ENCODE assay signal across 12 mouse cellular contexts in genomic region chr19:7305380-7306310, GRCm38 (mm10). TPM values are rescaled to one million over a fixed set of nuclear protein-coding genes. Genes with fewer than 3 reads are reported as not detected.
DNase-seq lines count a peak whose midpoint lies in the region; ATAC-seq and TF ChIP-seq lines count a peak whose summit lies in the region.
"Had no signal": no experiment of that assay in that cellular context is flagged by ENCODE, and none has a peak within 500 bp of the region (broad histone marks: within the 10 kb centered on the region; RNA-seq: fewer than 3 reads in every experiment).

No protein-coding gene starts in this region.

- no peak overlapping the region for H3K9ac ChIP-seq in kidney, embryonic 15.5 days
- H3K9ac ChIP-seq in liver, embryonic 15.5 days = no peak overlapping the region
- H3K9ac ChIP-seq in hindbrain, embryonic 14.5 days = no peak overlapping the region

- H3K4me3 ChIP-seq in left cerebral cortex, adult 2 months = no peak overlapping the region
- H3K4me3 ChIP-seq in kidney, embryonic 15.5 days (replicated peaks) = no peak overlapping the region
- H3K4me3 ChIP-seq in liver, embryonic 15.5 days (replicated peaks) = no peak overlapping the region
- no peak overlapping the region for H3K4me3 ChIP-seq in hindbrain, embryonic 14.5 days (replicated peaks; ENCODE audit: low read length)
- H3K4me3 ChIP-seq: erythroblast, embryonic 14.5 days had no signal

- H3K36me3 ChIP-seq in kidney, embryonic 15.5 days = 0 out of 2 replicates have a peak, but pooled peaks cover 6% of the 10 kb centered on the region
- no peaks in the 10 kb centered on the region for H3K36me3 ChIP-seq in liver, embryonic 15.5 days (replicated peaks)
- 0 out of 2 replicates have a peak, but pooled peaks cover 4% of the 10 kb centered on the region for H3K36me3 ChIP-seq in hindbrain, embryonic 14.5 days (replicated peaks; ENCODE audit: control insufficient read depth, insufficient read depth)

- no peak for TF ChIP-seq CTCF in left cerebral cortex, adult 2 months (IDR thresholded peaks at IDR 0.05)

- H3K27me3 ChIP-seq in kidney, embryonic 15.5 days = no peaks in the 10 kb centered on the region
- no peaks in the 10 kb centered on the region for H3K27me3 ChIP-seq in liver, embryonic 15.5 days
- H3K27me3 ChIP-seq in hindbrain, embryonic 14.5 days (ENCODE audit: control insufficient read depth, insufficient read depth, low read length) = no peaks in the 10 kb centered on the region
- H3K27me3 ChIP-seq: CH12.LX had no signal

- 72% methylated on average over 10 of the region's 11 CpGs for WGBS in kidney, embryonic 15.5 days
- 43% methylated on average over 10 of the region's 11 CpGs for WGBS in liver, embryonic 15.5 days (ENCODE audit: insufficient replicate concordance)
- 91% methylated on average over 10 of the region's 11 CpGs for WGBS in hindbrain, embryonic 14.5 days

- no peaks in the 10 kb centered on the region for H3K9me3 ChIP-seq in kidney, embryonic 15.5 days (replicated peaks)
- no peaks in the 10 kb centered on the region for H3K9me3 ChIP-seq in liver, embryonic 15.5 days (replicated peaks)
- H3K9me3 ChIP-seq in hindbrain, embryonic 14.5 days (ENCODE audit: control insufficient read depth, low read length) = no peaks in the 10 kb centered on the region

- 0 out of 2 replicates have a peak, but pooled peaks have one; percentile 34 for ATAC-seq in common myeloid progenitor, adult 5-6 weeks (replicated peaks; ENCODE audit: low read depth, poor library complexity, severe bottlenecking)
- no peak for ATAC-seq in kidney, embryonic 15.5 days (replicated peaks; ENCODE audit: low FRiP score)
- no peak for ATAC-seq in liver, embryonic 15.5 days (ENCODE audit: insufficient read depth)
- no peak for ATAC-seq in hindbrain, embryonic 14.5 days (ENCODE audit: low FRiP score)

- peaks cover 85% of the 10 kb centered on the region for H3K4me1 ChIP-seq in kidney, embryonic 15.5 days
- peaks cover 89% of the 10 kb centered on the region for H3K4me1 ChIP-seq in liver, embryonic 15.5 days (replicated peaks)
- peaks cover 29% of the 10 kb centered on the region for H3K4me1 ChIP-seq in hindbrain, embryonic 14.5 days (replicated peaks; ENCODE audit: control insufficient read depth, insufficient read depth, low read length)

- DNase-seq in left cerebral cortex, adult 2 months (ENCODE audit: extremely low spot score in 1 of 2, low spot score in 2 of 2) = no peak
- no peak for DNase-seq in left cerebral cortex, postnatal 14 days (ENCODE audit: low spot score in 2 of 2)
- no peak for DNase-seq in hindbrain, embryonic 14.5 days (ENCODE audit: low spot score)
- no peak for DNase-seq in layer of hippocampus, postnatal 25 days (ENCODE audit: extremely low spot score in 1 of 2, low spot score in 1 of 2)
- DNase-seq: cerebellum, adult 9-10 months; thymus, postnatal 14 days had no signal

- intact Hi-C loops in left cerebral cortex, adult 2 months (cut with DNase I) = no loop called here
- intact Hi-C loops in left cerebral cortex, postnatal 14 days (cut with DNase I) = no loop called here

- H3K4me2 ChIP-seq in kidney, embryonic 15.5 days = no peak overlapping the region
- H3K4me2 ChIP-seq in liver, embryonic 15.5 days = no peak overlapping the region
- H3K4me2 ChIP-seq in hindbrain, embryonic 14.5 days (replicated peaks) = no peak overlapping the region

- peak overlapping the region; percentile 9; the same call in 1 of the 2 replicates for H3K27ac ChIP-seq in left cerebral cortex, adult 2 months
- H3K27ac ChIP-seq in kidney, embryonic 15.5 days = peak overlapping the region; percentile 93
- H3K27ac ChIP-seq in liver, embryonic 15.5 days (replicated peaks) = peak overlapping the region; percentile 20; the same call in 1 of the 2 replicates
- no peak overlapping the region for H3K27ac ChIP-seq in hindbrain, embryonic 14.5 days
- H3K27ac ChIP-seq: macrophage had no signal

RNA-seq across cellular contexts. Expression of gene Mark2, which starts 36.0 kb away (rescaled TPM):
- total RNA-seq in left cerebral cortex, adult 2 months (2021) = 100 to 1,000 TPM; 133 to 148 TPM
- total RNA-seq in left cerebral cortex, postnatal 14 days (2021) = 100 to 1,000 TPM; 136 to 140 TPM
- 17.9 and 40.2 TPM in 2 replicates for total RNA-seq in common myeloid progenitor, adult 5-6 weeks (2017)
- polyA plus RNA-seq in kidney, embryonic 15.5 days (2015; fragmentation: Nextera tagmentation; extraction: Ambion mirVana) = 39.8 and 45.1 TPM in 2 replicates
- polyA plus RNA-seq in liver, embryonic 15.5 days (2015; fragmentation: Nextera tagmentation; extraction: Ambion mirVana) = 20.0 and 24.4 TPM in 2 replicates
- 50.7 and 57.6 TPM in 2 replicates for polyA plus RNA-seq in hindbrain, embryonic 14.5 days (2014; fragmentation: Nextera tagmentation; extraction: Ambion mirVana)
- 100 to 1,000 TPM; 102 to 130 TPM for total RNA-seq in layer of hippocampus, postnatal 25 days (2021)

RNA-seq across cellular contexts. Expression of gene Rcor2, which starts 38.5 kb away (rescaled TPM):
- total RNA-seq in left cerebral cortex, adult 2 months (2021) = 10 to 100 TPM; 14.3 to 14.7 TPM
- total RNA-seq in left cerebral cortex, postnatal 14 days (2021) = 10 to 100 TPM; 15.7 to 16.3 TPM
- 5.9 and 9.0 TPM in 2 replicates for total RNA-seq in common myeloid progenitor, adult 5-6 weeks (2017)
- 15.9 and 16.0 TPM in 2 replicates for polyA plus RNA-seq in kidney, embryonic 15.5 days (2015; fragmentation: Nextera tagmentation; extraction: Ambion mirVana)
- 1.1 and 1.3 TPM in 2 replicates for polyA plus RNA-seq in liver, embryonic 15.5 days (2015; fragmentation: Nextera tagmentation; extraction: Ambion mirVana)
- polyA plus RNA-seq in hindbrain, embryonic 14.5 days (2014; fragmentation: Nextera tagmentation; extraction: Ambion mirVana) = 12.0 and 13.4 TPM in 2 replicates
- 10 to 100 TPM; 17.4 to 20.0 TPM for total RNA-seq in layer of hippocampus, postnatal 25 days (2021)
